Mouse (Mus musculus) ES-E14 (cell line): Measurements from ENCODE around the gene Fer. TPM values are rescaled to one million over a fixed set of nuclear protein-coding genes. Genes with fewer than 3 reads are reported as not detected.

Source experiments
- DNase-seq: peaks from one replicate; pipeline ENCODE4 v3.0.0-alpha.2; 2013; ENCODE audit warnings: low read depth, low spot score
- H3K27ac ChIP-seq: 2 replicates; pipeline ENCODE4 v1.5.1; 2012; ENCODE audit warnings: low read depth, mild to moderate bottlenecking, low read length, moderate library complexity, mixed read lengths; ENCODE audit not compliant: poor library complexity, insufficient read depth, severe bottlenecking
- H3K36me3 ChIP-seq: 2 replicates; pipeline ENCODE4 v1.6.1; 2012; ENCODE audit warnings: mild to moderate bottlenecking, low read length, moderate library complexity, mixed read lengths; ENCODE audit not compliant: control insufficient read depth, poor library complexity, insufficient read depth, severe bottlenecking
- H3K4me1 ChIP-seq, 2 experiments: fragments of 150-350 bp in 1 of 2; sonication (generic) in 1 of 2; 2 replicates each; pipeline ENCODE4 v1.6.1; 2012; ENCODE audit warnings: low read length in 2 of 2, mild to moderate bottlenecking in 1 of 2, mixed read lengths in 1 of 2; ENCODE audit not compliant: control insufficient read depth in 2 of 2, insufficient read depth in 2 of 2, poor library complexity in 1 of 2
- H3K4me3 ChIP-seq, 2 experiments: fragments of 150-350 bp in 1 of 2; sonication (generic) in 1 of 2; 2 replicates each; pipeline ENCODE4 v1.5.1; 2012; ENCODE audit warnings: low read length in 2 of 2, low read depth in 1 of 2, mild to moderate bottlenecking in 1 of 2, mixed read lengths in 1 of 2; ENCODE audit not compliant: insufficient read depth in 1 of 2, poor library complexity in 1 of 2, severe bottlenecking in 1 of 2
- H3K9ac ChIP-seq: 2 replicates; pipeline ENCODE4 v1.6.1; 2012; ENCODE audit warnings: low read depth, mild to moderate bottlenecking, low read length, mixed read lengths; ENCODE audit not compliant: poor library complexity, insufficient read depth, severe bottlenecking
- H3K9me3 ChIP-seq: fragments of 150-350 bp; sonication (generic); 2 replicates; pipeline ENCODE4 v1.6.1; 2012; ENCODE audit warnings: low read depth, mild to moderate bottlenecking, low read length; ENCODE audit not compliant: control insufficient read depth, insufficient read depth
- CHD2 ChIP-seq: IDR thresholded peaks from 2 replicates; pipeline ENCODE4 v1.6.1; 2014; ENCODE audit warnings: mild to moderate bottlenecking, low read depth, low read length, inconsistent platforms
- HCFC1 ChIP-seq: IDR thresholded peaks from 2 replicates; pipeline ENCODE4 v1.6.1; 2012; ENCODE audit warnings: low read length, inconsistent platforms, borderline replicate concordance; ENCODE audit not compliant: insufficient read depth
- MAFK ChIP-seq: IDR thresholded peaks from 2 replicates; pipeline ENCODE4 v1.6.1; 2014; ENCODE audit warnings: mild to moderate bottlenecking, low read depth, low read length, inconsistent platforms; ENCODE audit not compliant: insufficient read depth
- ZC3H11A ChIP-seq: IDR thresholded peaks from 2 replicates; pipeline ENCODE4 v1.6.1; 2012; ENCODE audit warnings: low read depth, mild to moderate bottlenecking, inconsistent platforms, low read length, borderline replicate concordance
- ZNF384 ChIP-seq: IDR thresholded peaks from 2 replicates; pipeline ENCODE4 v1.6.1; 2012; ENCODE audit warnings: low read depth, low read length, inconsistent platforms
- in situ Hi-C, 2 experiments: fragments of 600-800 bp; cut with MboI; formaldehyde crosslinking; loops; one replicate each; pipeline ENCODE4 v1.15.1; 2025; ENCODE audit warnings: low sequenced_read_pairs in 2 of 2, inconsistent platforms in 1 of 2; ENCODE audit not compliant: unreplicated experiment in 2 of 2
- total RNA-seq: library from RNA; depleted of rRNA; stranded (reverse); fragments of 300-350 nt; gene quantifications from 2 replicates; pipeline ENCODE4 v1.2.3, GENCODE M21; 2012

Fer gene
- total RNA-seq, 1 experiment, result 14.2 TPM

DNA sequence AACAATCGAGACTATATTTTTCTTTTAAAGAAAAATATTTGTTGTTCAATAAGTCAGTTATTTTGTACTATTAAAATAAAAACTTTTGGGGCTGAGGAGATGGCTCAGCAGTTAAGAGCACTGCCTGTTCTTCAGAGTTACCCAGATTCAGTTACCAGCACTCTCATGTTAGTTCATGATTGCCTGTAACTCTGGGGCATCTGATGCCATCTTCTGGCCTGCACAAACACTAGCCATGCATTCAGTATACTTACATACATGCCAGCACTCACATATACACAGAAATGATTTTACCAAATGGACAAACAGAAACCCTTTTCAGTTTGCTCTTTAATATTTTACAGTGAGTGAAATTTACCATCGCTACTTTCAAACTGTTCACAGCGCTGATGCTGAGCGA, 46.4 kb downstream of the Fer start:
- DNase-seq, result no peak
- in situ Hi-C loops, result no loop called here
- Histone ChIP-seq H3K4me3 (no peak overlapping the region), H3K9me3 (no peaks in the 10 kb centered on the region), H3K4me1 (no peaks in the 10 kb centered on the region), H3K9ac (no peak overlapping the region), H3K27ac (no peak overlapping the region), H3K36me3 (no peaks in the 10 kb centered on the region)
- no peak for TF ChIP-seq ZNF384
- no peak for TF ChIP-seq MAFK
- TF ChIP-seq ZC3H11A, result no peak
- TF ChIP-seq CHD2, result no peak
- TF ChIP-seq HCFC1, result no peak

DNA sequence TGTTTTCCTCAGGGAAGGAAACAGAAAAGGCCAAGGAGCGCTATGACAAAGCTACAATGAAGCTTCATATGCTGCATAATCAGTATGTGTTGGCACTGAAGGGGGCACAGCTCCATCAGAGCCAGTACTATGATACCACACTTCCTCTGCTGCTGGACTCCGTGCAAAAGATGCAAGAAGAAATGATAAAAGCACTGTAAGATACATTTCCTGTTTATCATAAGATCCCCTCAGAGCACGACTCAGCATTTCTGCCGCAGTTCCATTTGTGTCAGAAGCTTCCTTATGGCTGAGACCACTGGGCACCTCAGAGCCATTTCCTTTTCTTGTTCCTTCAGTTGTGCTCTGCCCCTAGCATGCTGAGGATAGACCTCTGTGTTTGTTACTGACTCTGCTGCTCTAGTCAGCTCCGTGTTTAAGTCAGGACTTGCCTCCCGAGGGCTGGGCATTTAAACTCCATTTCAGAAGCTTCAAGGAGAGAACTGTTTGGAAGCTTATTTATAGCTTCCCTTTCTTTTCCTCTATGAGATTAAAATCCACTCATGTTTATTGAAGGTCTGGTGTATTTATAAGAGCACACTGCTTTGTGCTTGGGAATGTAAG, 58.8 kb downstream of the Fer start:
- in situ Hi-C loops, result no loop called here
- Histone ChIP-seq H3K4me1 (no peaks in the 10 kb centered on the region), H3K27ac (no peak overlapping the region), H3K9me3 (no peaks in the 10 kb centered on the region), H3K4me3 (no peak overlapping the region), H3K9ac (no peak overlapping the region), H3K36me3 (no peaks in the 10 kb centered on the region; the same call in 1 of the 2 replicates)
- no peak for DNase-seq
- TF ChIP-seq ZC3H11A, result no peak
- TF ChIP-seq MAFK, result 0 out of 2 replicates have a peak, but pooled peaks have one; percentile 41

DNA sequence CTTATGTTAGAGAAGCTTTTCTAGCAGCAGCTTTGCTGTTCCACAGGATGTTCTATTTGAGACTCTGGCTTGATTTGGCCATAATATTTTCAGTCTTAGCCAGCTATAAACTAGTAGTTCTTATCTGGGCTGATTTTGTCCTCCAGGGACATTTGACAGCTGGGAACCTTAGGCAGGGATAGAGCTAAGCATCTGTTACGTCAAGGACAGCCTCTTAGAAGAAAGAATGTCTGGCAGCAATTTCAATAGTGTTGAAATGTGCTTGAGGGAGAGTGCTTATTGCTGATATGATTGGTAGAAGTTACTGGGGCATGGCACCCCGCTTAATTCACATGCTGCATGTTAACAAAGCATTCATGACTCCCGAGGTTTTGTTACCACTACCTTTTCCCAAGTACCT, 62.7 kb downstream of the Fer start:
- in situ Hi-C loops, result no loop called here
- no peak for TF ChIP-seq CHD2
- no peak overlapping the region for H3K27ac ChIP-seq
- no peak overlapping the region for H3K9ac ChIP-seq
- no peaks in the 10 kb centered on the region for H3K9me3 ChIP-seq
- DNase-seq, result no peak
- no peak overlapping the region for H3K4me3 ChIP-seq
- H3K36me3 ChIP-seq, result no peaks in the 10 kb centered on the region; the same call in 1 of the 2 replicates
- H3K4me1 ChIP-seq, result peaks cover 0 to under 1% of the 10 kb centered on the region in 2 experiments; a peak in 1 of 4 replicates

DNA sequence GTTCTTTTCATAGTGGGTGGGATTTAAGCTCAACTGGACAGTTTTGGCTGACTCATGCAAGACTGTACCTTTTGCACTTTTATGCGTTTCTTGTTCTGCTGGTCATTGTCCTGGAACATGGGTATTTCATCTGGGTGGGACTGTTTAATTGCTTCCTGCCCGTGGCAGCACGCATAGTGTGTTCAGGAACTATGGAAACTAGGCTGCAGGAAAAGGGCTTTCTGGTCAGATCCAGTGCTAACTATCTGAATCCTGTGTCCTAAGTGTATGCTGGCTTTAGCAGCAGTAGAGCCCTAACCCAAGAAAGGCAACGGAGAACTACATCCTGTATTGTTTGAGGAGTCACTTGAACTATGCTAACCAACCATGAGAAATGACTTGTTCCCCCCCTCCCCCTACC, 67.8 kb downstream of the Fer start:
- no peak overlapping the region for H3K9ac ChIP-seq
- in situ Hi-C loops, result no loop called here
- H3K27ac ChIP-seq, result no peak overlapping the region
- no peaks in the 10 kb centered on the region for H3K9me3 ChIP-seq
- TF ChIP-seq MAFK, result 0 out of 2 replicates have a peak, but pooled peaks have one; percentile 28
- TF ChIP-seq ZNF384, result no peak
- H3K4me3 ChIP-seq, result no peak overlapping the region
- peaks cover 0 to 5% of the 10 kb centered on the region in 2 experiments; a peak in 1 of 4 replicates for H3K4me1 ChIP-seq
- H3K36me3 ChIP-seq, result no peaks in the 10 kb centered on the region
- DNase-seq, result no peak

DNA sequence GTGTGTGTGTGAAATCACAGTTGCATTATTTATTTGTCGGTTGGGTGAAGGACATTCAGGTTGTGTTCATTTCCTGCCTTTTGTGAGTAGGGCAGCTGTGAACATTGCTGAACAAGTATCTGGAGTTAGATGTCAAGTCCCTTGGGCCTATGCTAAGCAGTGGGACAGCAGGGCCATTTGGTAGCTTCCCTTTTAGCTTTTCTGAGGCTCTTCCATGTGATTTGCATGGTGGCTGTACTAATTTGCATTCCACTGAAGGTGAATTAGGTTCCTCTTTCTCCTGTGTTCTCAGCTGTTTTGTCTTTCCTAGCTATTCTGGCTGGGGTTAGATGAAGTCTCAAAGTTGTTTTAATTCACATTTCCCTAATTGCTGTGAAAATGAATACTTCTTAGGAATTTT, 68.7 kb downstream of the Fer start:
- no peaks in the 10 kb centered on the region for H3K9me3 ChIP-seq
- H3K36me3 ChIP-seq, result no peaks in the 10 kb centered on the region
- H3K27ac ChIP-seq, result no peak overlapping the region
- in situ Hi-C loops, result no loop called here
- DNase-seq, result no peak
- no peak for TF ChIP-seq MAFK
- TF ChIP-seq ZNF384, result no peak
- no peak for TF ChIP-seq HCFC1
- TF ChIP-seq ZC3H11A, result no peak
- TF ChIP-seq CHD2, result no peak
- H3K4me3 ChIP-seq, result no peak overlapping the region
- peaks cover 0 to 5% of the 10 kb centered on the region in 2 experiments; a peak in 1 of 4 replicates for H3K4me1 ChIP-seq
- no peak overlapping the region for H3K9ac ChIP-seq
